Mouse (Mus musculus) embryonic facial prominence, embryonic 11.5 days (tissue): ENCODE measurements at regions not wholly inside any gene's neighbourhood (a gene's known extent, or its start where the extent isn't known, plus 50 kb on each side); places are given as distances from the start of the nearest gene placed in this dataset.

Experiments used
- ATAC-seq: fragments of 200-750 bp; cut with Nextera tagmentation; replicated peaks from 2 replicates; pipeline ENCODE4 v1.8.0; 2017; ENCODE audit warnings: low read depth; ENCODE audit not compliant: insufficient number of reproducible peaks, low FRiP score, low TSS enrichment
- DNase-seq: peaks from one replicate; pipeline ENCODE4 v3.0.0-alpha.2; 2015; ENCODE audit warnings: low spot score
- H3K27ac ChIP-seq: fragments of 300-500 bp; sonication (generic); replicated peaks from 2 replicates; pipeline ENCODE4 v1.5.1; 2014; ENCODE audit warnings: mild to moderate bottlenecking, low read depth, low read length, control low read depth
- H3K27me3 ChIP-seq: fragments of 300-500 bp; sonication (generic); 2 replicates; pipeline ENCODE4 v1.6.1; 2014; ENCODE audit warnings: mild to moderate bottlenecking, low read length, moderate library complexity, mixed read lengths; ENCODE audit not compliant: control insufficient read depth, insufficient read depth
- H3K36me3 ChIP-seq: fragments of 300-500 bp; sonication (generic); replicated peaks from 2 replicates; pipeline ENCODE4 v1.6.1; 2014; ENCODE audit warnings: low read depth, mild to moderate bottlenecking, low read length, moderate library complexity, mixed read lengths; ENCODE audit not compliant: control insufficient read depth, insufficient read depth
- H3K4me1 ChIP-seq: fragments of 300-500 bp; sonication (generic); 2 replicates; pipeline ENCODE4 v1.6.1; 2014; ENCODE audit warnings: low read length, mixed read lengths; ENCODE audit not compliant: control insufficient read depth, insufficient read depth
- H3K4me2 ChIP-seq: fragments of 300-500 bp; sonication (generic); 2 replicates; pipeline ENCODE4 v1.6.1; 2014; ENCODE audit warnings: low read depth, mild to moderate bottlenecking, control low read depth, low read length, moderate library complexity
- H3K4me3 ChIP-seq: fragments of 300-500 bp; sonication (generic); 2 replicates; pipeline ENCODE4 v1.5.1; 2014; ENCODE audit warnings: low read depth, low read length, control low read depth
- H3K9ac ChIP-seq: fragments of 300-500 bp; sonication (generic); replicated peaks from 2 replicates; pipeline ENCODE4 v1.6.1; 2014; ENCODE audit warnings: mild to moderate bottlenecking, control low read depth, low read length
- H3K9me3 ChIP-seq: fragments of 300-500 bp; sonication (generic); replicated peaks from 2 replicates; pipeline ENCODE4 v1.6.1; 2016; ENCODE audit warnings: mild to moderate bottlenecking, low read length, inconsistent platforms, mixed read lengths; ENCODE audit not compliant: control insufficient read depth
- WGBS: fragments of 180-500 bp; shearing (Covaris S2); extraction: QIAGEN DNeasy Blood & Tissue Kit; methylation state at CpG from one replicate; pipeline ENCODE4 v1.1.7; 2014; 5-methylcytosine and 5-hydroxymethylcytosine counted together

GRCm38 (mm10) chr3:147542285-147542684 is 690.1 kb downstream of the Ttll7 start:
- H3K4me3 ChIP-seq, result no peak overlapping the region
- H3K4me1 ChIP-seq, result no peaks in the 10 kb centered on the region
- no peaks in the 10 kb centered on the region for H3K9me3 ChIP-seq
- ATAC-seq, result no peak
- no peak overlapping the region for H3K27ac ChIP-seq
- H3K9ac ChIP-seq, result no peak overlapping the region
- DNase-seq, result no peak
- no peak overlapping the region for H3K4me2 ChIP-seq
- no peaks in the 10 kb centered on the region for H3K27me3 ChIP-seq
- 91% methylated on average over 4 of the region's 4 CpGs for WGBS
- no peaks in the 10 kb centered on the region for H3K36me3 ChIP-seq

- Histone ChIP-seq H3K4me3 (no peak overlapping the region), H3K36me3 (no peaks in the 10 kb centered on the region), H3K27ac (no peak overlapping the region), H3K4me1 (no peaks in the 10 kb centered on the region), H3K27me3 (no peaks in the 10 kb centered on the region), H3K9ac (no peak overlapping the region), H3K4me2 (no peak overlapping the region), H3K9me3 (no peaks in the 10 kb centered on the region)
- DNase-seq (no peak), ATAC-seq (no peak)
These were observed 685.4 kb downstream of the Ttll7 start for GRCm38 (mm10) chr3:147537584-147537983.

GRCm38 (mm10) chr3:147532196-147532595 is 680.0 kb downstream of the Ttll7 start:
- WGBS, result 53% methylated on average over 2 of the region's 2 CpGs
- no peaks in the 10 kb centered on the region for H3K36me3 ChIP-seq
- H3K27me3 ChIP-seq, result no peaks in the 10 kb centered on the region
- no peak overlapping the region for H3K4me2 ChIP-seq
- H3K27ac ChIP-seq, result no peak overlapping the region
- no peaks in the 10 kb centered on the region for H3K9me3 ChIP-seq
- H3K4me3 ChIP-seq, result no peak overlapping the region
- no peak overlapping the region for H3K9ac ChIP-seq
- ATAC-seq, result no peak
- DNase-seq, result no peak
- no peaks in the 10 kb centered on the region for H3K4me1 ChIP-seq

GRCm38 (mm10) chr3:147531608-147532180 is 679.5 kb downstream of the Ttll7 start:
- ATAC-seq, result no peak
- peak; percentile 60 for DNase-seq
- H3K4me2 ChIP-seq, result no peak overlapping the region
- H3K27me3 ChIP-seq, result no peaks in the 10 kb centered on the region
- no peaks in the 10 kb centered on the region for H3K36me3 ChIP-seq
- H3K27ac ChIP-seq, result no peak overlapping the region
- H3K9ac ChIP-seq, result no peak overlapping the region
- WGBS, result 45% methylated on average over 6 of the region's 6 CpGs
- no peaks in the 10 kb centered on the region for H3K9me3 ChIP-seq
- no peaks in the 10 kb centered on the region for H3K4me1 ChIP-seq
- no peak overlapping the region for H3K4me3 ChIP-seq
